Mouse (Mus musculus) midbrain, embryonic 11.5 days (tissue): ENCODE results near the gene Tomm34. TPM values are rescaled to one million over a fixed set of nuclear protein-coding genes. Genes with fewer than 3 reads are reported as not detected.
"Not testable (repeated sequence)": the region's sequence is repeated elsewhere in the genome, so short reads cannot be mapped to it uniquely, and the experiment has no call there.

Source experiments
- ATAC-seq: fragments of 200-750 bp; cut with Nextera tagmentation; 2 replicates; pipeline ENCODE4 v1.8.0; 2017; ENCODE audit warnings: moderate TSS enrichment, moderate library complexity; ENCODE audit not compliant: low FRiP score
- DNase-seq: peaks from one replicate; pipeline ENCODE4 v3.0.0; 2015; ENCODE audit warnings: low spot score; ENCODE audit errors: missing footprints
- H3K27ac ChIP-seq: fragments of 300-500 bp; sonication (generic); 2 replicates; pipeline ENCODE4 v1.5.1; 2014; ENCODE audit warnings: low read depth, low read length
- H3K27me3 ChIP-seq: fragments of 300-500 bp; sonication (generic); 2 replicates; pipeline ENCODE4 v1.6.1; 2014; ENCODE audit warnings: mild to moderate bottlenecking, low read length, moderate library complexity, mixed read lengths; ENCODE audit not compliant: control insufficient read depth, insufficient read depth
- H3K36me3 ChIP-seq: fragments of 300-500 bp; sonication (generic); 2 replicates; pipeline ENCODE4 v1.6.1; 2014; ENCODE audit warnings: mild to moderate bottlenecking, low read length, moderate library complexity, mixed read lengths; ENCODE audit not compliant: control insufficient read depth, insufficient read depth
- H3K4me1 ChIP-seq: fragments of 300-500 bp; sonication (generic); 2 replicates; pipeline ENCODE4 v1.6.1; 2014; ENCODE audit warnings: low read length; ENCODE audit not compliant: control insufficient read depth, insufficient read depth
- H3K4me2 ChIP-seq: fragments of 300-500 bp; sonication (generic); 2 replicates; pipeline ENCODE4 v1.6.1; 2014; ENCODE audit warnings: mild to moderate bottlenecking, moderate library complexity
- H3K4me3 ChIP-seq: fragments of 300-500 bp; sonication (generic); 2 replicates; pipeline ENCODE4 v1.5.1; 2014; ENCODE audit warnings: low read depth, low read length
- H3K9ac ChIP-seq: fragments of 300-500 bp; sonication (generic); 2 replicates; pipeline ENCODE4 v1.6.1; 2014; ENCODE audit warnings: low read length
- H3K9me3 ChIP-seq: fragments of 300-500 bp; sonication (generic); 2 replicates; pipeline ENCODE4 v1.6.1; 2016; ENCODE audit warnings: low read length; ENCODE audit not compliant: control insufficient read depth
- WGBS: fragments of 180-500 bp; shearing (Covaris S2); extraction: QIAGEN DNeasy Blood & Tissue Kit; methylation state at CpG from one replicate; pipeline ENCODE4 v1.1.7; 2014; 5-methylcytosine and 5-hydroxymethylcytosine counted together
- polyA plus RNA-seq: library from polyadenylated mRNA; unstranded; fragments of >200 nt; fragmentation: Nextera tagmentation; extraction: Ambion mirVana; gene quantifications from 2 replicates; pipeline ENCODE4 v1.2.1, GENCODE M21; 2014

The Tomm34 gene
- polyA plus RNA-seq, 1 experiment from 2014 or later: 48.2 TPM

GRCm38 (mm10) chr2:164071437-164071820, 460 bp upstream of the Tomm34 start:
- not testable (repeated sequence) for H3K9ac ChIP-seq, H3K9me3 ChIP-seq, H3K27me3 ChIP-seq, H3K27ac ChIP-seq, ATAC-seq, DNase-seq, H3K36me3 ChIP-seq
- WGBS: 76% methylated on average over 11 of the region's 11 CpGs
- H3K4me2 ChIP-seq: peak overlapping the region; percentile 83; the same call in 1 of the 2 replicates
- peaks cover 20% of the 10 kb centered on the region for H3K4me1 ChIP-seq
- peak overlapping the region; percentile 93 for H3K4me3 ChIP-seq

- ATAC-seq (no peak; the same call in 1 of the 2 replicates), DNase-seq (peak; percentile 85)
- peak within 1 kb of the TSS; percentile 93 for H3K4me3 ChIP-seq
- peak within 1 kb of the TSS; percentile 82 for H3K9ac ChIP-seq
- no peaks in the 10 kb centered on the region for H3K36me3 ChIP-seq
- no peaks in the 10 kb centered on the region for H3K27me3 ChIP-seq
- WGBS: under 1% methylated on average over 44 of the region's 45 CpGs
- H3K4me2 ChIP-seq: peak within 1 kb of the TSS; percentile 83
- H3K4me1 ChIP-seq: peaks cover 17% of the 10 kb centered on the region
- no peaks in the 10 kb centered on the region for H3K9me3 ChIP-seq
- H3K27ac ChIP-seq: peak within 1 kb of the TSS; percentile 45; the same call in 1 of the 2 replicates
These were observed 716 bp downstream of the Tomm34 start, which contains the start of gene Stk4 for GRCm38 (mm10) chr2:164070142-164070764. Gene Stk4, plus strand, starts transcription at chr2:164070322.

GRCm38 (mm10) chr2:164059634-164060235, 11.2 kb downstream of the Tomm34 start:
- no peaks in the 10 kb centered on the region for H3K4me1 ChIP-seq
- H3K4me3 ChIP-seq: no peak overlapping the region
- H3K36me3 ChIP-seq: peaks cover 31% of the 10 kb centered on the region
- DNase-seq (no peak), ATAC-seq (no peak)
- H3K4me2 ChIP-seq: no peak overlapping the region
- H3K27me3 ChIP-seq: no peaks in the 10 kb centered on the region
- no peaks in the 10 kb centered on the region for H3K9me3 ChIP-seq
- WGBS: 89% methylated on average over 8 of the region's 8 CpGs
- no peak overlapping the region for H3K27ac ChIP-seq
- H3K9ac ChIP-seq: no peak overlapping the region

GRCm38 (mm10) chr2:164054671-164055070, 16.3 kb downstream of the Tomm34 start:
- peaks cover 28% of the 10 kb centered on the region for H3K36me3 ChIP-seq
- no peak for ATAC-seq

GRCm38 (mm10) chr2:164053767-164054166, 17.2 kb downstream of the Tomm34 start:
- Histone ChIP-seq H3K36me3 (peaks cover 24% of the 10 kb centered on the region), H3K27me3 (no peaks in the 10 kb centered on the region)

More at GRCm38 (mm10) chr2:164054671-164055070, 16.3 kb downstream of the Tomm34 start:
- Histone ChIP-seq H3K27ac (no peak overlapping the region), H3K27me3 (no peaks in the 10 kb centered on the region), H3K4me1 (no peaks in the 10 kb centered on the region), H3K9ac (no peak overlapping the region), H3K4me3 (no peak overlapping the region), H3K4me2 (no peak overlapping the region), H3K9me3 (no peaks in the 10 kb centered on the region)
- DNase-seq: no peak
- WGBS: 94% methylated on average over 8 of the region's 8 CpGs

GRCm38 (mm10) chr2:164047197-164047690, 23.7 kb downstream of the Tomm34 start:
- 4% methylated on average over 13 of the region's 16 CpGs for whole genome bisulfite sequencing
- Histone ChIP-seq H3K27me3 (no peaks in the 10 kb centered on the region), H3K9me3 (no peaks in the 10 kb centered on the region), H3K27ac (no peak overlapping the region), H3K36me3 (0 out of 2 replicates have a peak, but pooled peaks cover 2% of the 10 kb centered on the region), H3K4me2 (peak overlapping the region; percentile 34; the same call in 1 of the 2 replicates), H3K9ac (peak overlapping the region; percentile 36; the same call in 1 of the 2 replicates), H3K4me3 (peak overlapping the region; percentile 15; the same call in 1 of the 2 replicates), H3K4me1 (no peaks in the 10 kb centered on the region)
- peak; percentile 65; the same call in 1 of the 2 replicates for ATAC-seq
- no peak for DNase-seq

More at GRCm38 (mm10) chr2:164053767-164054166, 17.2 kb downstream of the Tomm34 start:
- WGBS: 93% methylated on average over 8 of the region's 8 CpGs
- H3K4me2 ChIP-seq: no peak overlapping the region
- no peak for ATAC-seq
- no peak overlapping the region for H3K27ac ChIP-seq
- no peaks in the 10 kb centered on the region for H3K9me3 ChIP-seq
- no peak for DNase-seq
- H3K4me3 ChIP-seq: no peak overlapping the region
- no peak overlapping the region for H3K9ac ChIP-seq
- no peaks in the 10 kb centered on the region for H3K4me1 ChIP-seq

- no peak overlapping the region for H3K9ac ChIP-seq
- H3K4me1 ChIP-seq: no peaks in the 10 kb centered on the region
- WGBS: 88% methylated on average over 2 of the region's 2 CpGs
- DNase-seq (no peak), ATAC-seq (no peak)
- H3K36me3 ChIP-seq: no peaks in the 10 kb centered on the region
- H3K27ac ChIP-seq: no peak overlapping the region
- no peaks in the 10 kb centered on the region for H3K27me3 ChIP-seq
- no peak overlapping the region for H3K4me3 ChIP-seq
- no peak overlapping the region for H3K4me2 ChIP-seq
- H3K9me3 ChIP-seq: no peaks in the 10 kb centered on the region
These were observed 29.4 kb downstream of the Tomm34 start for GRCm38 (mm10) chr2:164041523-164041922.

- H3K9ac ChIP-seq: no peak overlapping the region
- H3K4me1 ChIP-seq: no peaks in the 10 kb centered on the region
- ATAC-seq: no peak
- 89% methylated on average over 6 of the region's 6 CpGs for WGBS
- no peak overlapping the region for H3K4me2 ChIP-seq
- H3K36me3 ChIP-seq: no peaks in the 10 kb centered on the region
- no peak overlapping the region for H3K27ac ChIP-seq
- no peaks in the 10 kb centered on the region for H3K27me3 ChIP-seq
- H3K9me3 ChIP-seq: no peaks in the 10 kb centered on the region
- H3K4me3 ChIP-seq: no peak overlapping the region
- DNase-seq: no peak
These were observed 30.0 kb downstream of the Tomm34 start for GRCm38 (mm10) chr2:164040949-164041348.

- ATAC-seq (no peak), DNase-seq (no peak)
- H3K4me2 ChIP-seq: no peak overlapping the region
These were observed 32.5 kb downstream of the Tomm34 start for GRCm38 (mm10) chr2:164038407-164039028.

More at GRCm38 (mm10) chr2:164038407-164039028, 32.5 kb downstream of the Tomm34 start:
- Histone ChIP-seq H3K27me3 (no peaks in the 10 kb centered on the region), H3K9ac (no peak overlapping the region), H3K36me3 (no peaks in the 10 kb centered on the region), H3K27ac (no peak overlapping the region), H3K4me1 (no peaks in the 10 kb centered on the region), H3K4me3 (no peak overlapping the region), H3K9me3 (no peaks in the 10 kb centered on the region)
- WGBS: 100% methylated on average over 1 of the region's 1 CpGs
